Mouse (Mus musculus) spleen, postnatal 10 days (tissue): ENCODE results near the gene Tnni1.

Experiments
- DNase-seq, 2 experiments: peaks; one replicate each; pipeline ENCODE4 v3.0.0; 2021 to 2022; ENCODE audit warnings: low spot score in 2 of 2

The Tnni1 gene

GRCm38 (mm10) chr1:135767324-135767890, 11.8 kb upstream of the Tnni1 start:
- DNase-seq: no peak

GRCm38 (mm10) chr1:135768400-135768799, 10.8 kb upstream of the Tnni1 start:
- DNase-seq: no peak

GRCm38 (mm10) chr1:135770237-135770636, 9.0 kb upstream of the Tnni1 start:
- DNase-seq: no peak

GRCm38 (mm10) chr1:135770896-135771572, 8.2 kb upstream of the Tnni1 start:
- no peak for DNase-seq

- DNase-seq: no peak
Measured at GRCm38 (mm10) chr1:135771573-135771970, 7.7 kb upstream of the Tnni1 start.

GRCm38 (mm10) chr1:135776596-135776995, 2.6 kb upstream of the Tnni1 start:
- no peak for DNase-seq

GRCm38 (mm10) chr1:135777046-135777445, 2.2 kb upstream of the Tnni1 start:
- no peak for DNase-seq

- no peak for DNase-seq
Measured at GRCm38 (mm10) chr1:135780649-135781048, 1.4 kb downstream of the Tnni1 start.

GRCm38 (mm10) chr1:135781220-135781619, 2.0 kb downstream of the Tnni1 start:
- peak; percentile 32 to 75 for DNase-seq

GRCm38 (mm10) chr1:135782816-135783215, 3.6 kb downstream of the Tnni1 start:
- DNase-seq: no peak

- peak; percentile 63 to 82 for DNase-seq
Measured at GRCm38 (mm10) chr1:135787799-135788198, 8.6 kb downstream of the Tnni1 start.

GRCm38 (mm10) chr1:135788708-135789107, 9.5 kb downstream of the Tnni1 start:
- peak in 1 of 2 experiments; percentile 57 for DNase-seq

GRCm38 (mm10) chr1:135789815-135790214, 10.6 kb downstream of the Tnni1 start:
- peak; percentile 61 to 87 for DNase-seq

GRCm38 (mm10) chr1:135792143-135792939, 13.1 kb downstream of the Tnni1 start:
- DNase-seq: no peak

GRCm38 (mm10) chr1:135793370-135794215, 14.4 kb downstream of the Tnni1 start:
- no peak for DNase-seq

GRCm38 (mm10) chr1:135794216-135795134, 15.2 kb downstream of the Tnni1 start:
- no peak for DNase-seq

GRCm38 (mm10) chr1:135798492-135798891, 19.3 kb downstream of the Tnni1 start:
- DNase-seq: no peak

GRCm38 (mm10) chr1:135799109-135799627, 19.9 kb downstream of the Tnni1 start:
- DNase-seq: no peak

GRCm38 (mm10) chr1:135800192-135800950, 21.1 kb downstream of the Tnni1 start:
- no peak for DNase-seq

- no peak for DNase-seq
Measured at GRCm38 (mm10) chr1:135807546-135807945, 28.3 kb downstream of the Tnni1 start.
